ENCODE assay signal across 16 mouse cellular contexts in genomic region chr1:22633871-22634270, GRCm38 (mm10).
"Had no signal": no experiment of that assay in that cellular context is flagged by ENCODE, and none has a peak within 500 bp of the region (broad histone marks: within the 10 kb centered on the region; RNA-seq: fewer than 3 reads in every experiment).

No protein-coding gene starts in this region.

- H3K4me2 ChIP-seq: neural tube, embryonic 13.5 days; neural tube, embryonic 15.5 days; stomach, embryonic 15.5 days had no signal

- H3K36me3 ChIP-seq: neural tube, embryonic 13.5 days; neural tube, embryonic 15.5 days; stomach, embryonic 15.5 days had no signal

- H3K27ac ChIP-seq: neural tube, embryonic 13.5 days; neural tube, embryonic 15.5 days; stomach, embryonic 15.5 days; stomach, postnatal 0 days had no signal

- H3K27me3 ChIP-seq: neural tube, embryonic 13.5 days; neural tube, embryonic 15.5 days; stomach, embryonic 15.5 days had no signal

- H3K9ac ChIP-seq: neural tube, embryonic 13.5 days; neural tube, embryonic 15.5 days; stomach, embryonic 15.5 days had no signal

- DNase-seq: retina, postnatal 1 day; right cerebral cortex, adult 18-20 months; right cerebral cortex, postnatal 14 days; right cerebral cortex, postnatal 25 days; right cerebral cortex, postnatal 4 days; spleen, adult 18-20 months; thymus, adult 18-20 months; thymus, adult 2 months; thymus, postnatal 14 days; thymus, postnatal 25 days; thymus, postnatal 36 days; thymus, postnatal 4 days had no signal

- H3K4me3 ChIP-seq: neural tube, embryonic 13.5 days; neural tube, embryonic 15.5 days; stomach, embryonic 15.5 days had no signal

- H3K9me3 ChIP-seq: neural tube, embryonic 13.5 days; neural tube, embryonic 15.5 days; stomach, embryonic 15.5 days had no signal

- H3K4me1 ChIP-seq: neural tube, embryonic 13.5 days; neural tube, embryonic 15.5 days; stomach, embryonic 15.5 days had no signal
